Mouse (Mus musculus) limb, embryonic 14.5 days (tissue): ENCODE data around the gene Zfp322a. TPM values are rescaled to one million over a fixed set of nuclear protein-coding genes. Genes with fewer than 3 reads are reported as not detected.
"Not testable (repeated sequence)": the region's sequence is repeated elsewhere in the genome, so short reads cannot be mapped to it uniquely, and the experiment has no call there.

Experiments
- ATAC-seq: fragments of 200-750 bp; cut with Nextera tagmentation; 2 replicates; pipeline ENCODE4 v1.8.0; 2017; ENCODE audit warnings: low read depth, moderate number of reproducible peaks, moderate TSS enrichment; ENCODE audit not compliant: low FRiP score
- DNase-seq: peaks from one replicate; pipeline ENCODE4 v3.0.0-alpha.2; 2015; ENCODE audit warnings: low spot score
- H3K27ac ChIP-seq: fragments of 300-500 bp; sonication (generic); replicated peaks from 2 replicates; pipeline ENCODE4 v1.5.1; 2014; ENCODE audit warnings: low read depth, mild to moderate bottlenecking, low read length, moderate library complexity, mixed read lengths
- H3K27me3 ChIP-seq: fragments of 300-500 bp; sonication (generic); 2 replicates; pipeline ENCODE4 v1.6.1; 2014; ENCODE audit warnings: low read length, mixed read lengths; ENCODE audit not compliant: control insufficient read depth, insufficient read depth
- H3K36me3 ChIP-seq: fragments of 300-500 bp; sonication (generic); 2 replicates; pipeline ENCODE4 v1.6.1; 2014; ENCODE audit warnings: mild to moderate bottlenecking, low read length, moderate library complexity, mixed read lengths; ENCODE audit not compliant: control insufficient read depth, insufficient read depth
- H3K4me1 ChIP-seq: fragments of 300-500 bp; sonication (generic); 2 replicates; pipeline ENCODE4 v1.6.1; 2014; ENCODE audit warnings: antibody characterized with exemption, low read length, mixed read lengths; ENCODE audit not compliant: control insufficient read depth, insufficient read depth
- H3K4me2 ChIP-seq: fragments of 300-500 bp; sonication (generic); replicated peaks from 2 replicates; pipeline ENCODE4 v1.6.1; 2014; ENCODE audit warnings: low read depth, mild to moderate bottlenecking, low read length, moderate library complexity; ENCODE audit not compliant: severe bottlenecking
- H3K4me3 ChIP-seq: fragments of 300-500 bp; sonication (generic); replicated peaks from 2 replicates; pipeline ENCODE4 v1.5.1; 2014; ENCODE audit warnings: low read length
- H3K9ac ChIP-seq: fragments of 300-500 bp; sonication (generic); 2 replicates; pipeline ENCODE4 v1.6.1; 2014; ENCODE audit warnings: mild to moderate bottlenecking, low read depth, low read length, moderate library complexity; ENCODE audit not compliant: severe bottlenecking
- H3K9me3 ChIP-seq: fragments of 300-500 bp; sonication (generic); 2 replicates; pipeline ENCODE4 v1.6.1; 2016; ENCODE audit warnings: low read length; ENCODE audit not compliant: control insufficient read depth
- POLR2A ChIP-seq: fragments of 200-500 bp; IDR thresholded peaks from 2 replicates; pipeline ENCODE4 v1.8.0; 2012; ENCODE audit warnings: inconsistent platforms, mild to moderate bottlenecking, moderate library complexity, borderline replicate concordance; ENCODE audit not compliant: insufficient read depth, insufficient read length; ENCODE audit errors: extremely low read depth
- WGBS: fragments of 180-500 bp; shearing (Covaris S2); extraction: QIAGEN DNeasy Blood & Tissue Kit; methylation state at CpG from one replicate; pipeline ENCODE4 v1.1.7; 2014; 5-methylcytosine and 5-hydroxymethylcytosine counted together
- polyA plus RNA-seq, 2 experiments: library from polyadenylated mRNA; depleted of rRNA in 1 of 2; stranded (reverse) in 1 of 2; unstranded in 1 of 2; fragments of >200 nt; fragmentation: Nextera tagmentation in 1 of 2; extraction: Ambion mirVana in 1 of 2; gene quantifications; 2 replicates each; pipeline versions ENCODE4 v1.2.1 to v1.2.3; 2012 to 2014

Gene Zfp322a
- polyA plus RNA-seq, 2 experiments, result 20.2 to 42.9 TPM

DNA sequence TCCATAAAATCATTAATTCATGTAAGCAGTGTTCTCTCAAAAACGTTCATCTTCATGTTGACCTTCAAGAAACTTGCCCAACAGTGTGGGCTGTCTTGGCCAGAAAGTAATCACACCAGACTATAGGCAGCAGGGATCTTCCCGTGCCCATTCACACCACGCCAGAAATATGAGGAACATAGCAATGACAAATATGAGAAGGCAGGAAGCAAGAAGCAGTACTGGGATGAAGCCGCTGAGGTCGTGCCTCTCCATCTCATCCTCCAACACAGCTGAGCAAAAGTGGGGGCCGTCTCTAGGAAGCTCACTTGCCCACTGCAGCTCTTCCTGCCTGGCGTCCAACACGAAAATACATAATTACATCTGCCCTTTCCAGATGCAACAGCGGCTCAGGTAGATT, 41.6 kb upstream of the Zfp322a start:
- Histone ChIP-seq H3K4me1 (peaks cover 6% of the 10 kb centered on the region; the same call in 1 of the 2 replicates), H3K27me3 (peaks cover 10% of the 10 kb centered on the region; the same call in 1 of the 2 replicates), H3K9ac (no peak overlapping the region), H3K27ac (no peak overlapping the region), H3K4me3 (no peak overlapping the region), H3K9me3 (no peaks in the 10 kb centered on the region), H3K4me2 (no peak overlapping the region), H3K36me3 (no peaks in the 10 kb centered on the region)
- TF ChIP-seq POLR2A, result no peak
- ATAC-seq (no peak), DNase-seq (no peak)
- 75% methylated on average over 9 of the region's 9 CpGs for WGBS

DNA sequence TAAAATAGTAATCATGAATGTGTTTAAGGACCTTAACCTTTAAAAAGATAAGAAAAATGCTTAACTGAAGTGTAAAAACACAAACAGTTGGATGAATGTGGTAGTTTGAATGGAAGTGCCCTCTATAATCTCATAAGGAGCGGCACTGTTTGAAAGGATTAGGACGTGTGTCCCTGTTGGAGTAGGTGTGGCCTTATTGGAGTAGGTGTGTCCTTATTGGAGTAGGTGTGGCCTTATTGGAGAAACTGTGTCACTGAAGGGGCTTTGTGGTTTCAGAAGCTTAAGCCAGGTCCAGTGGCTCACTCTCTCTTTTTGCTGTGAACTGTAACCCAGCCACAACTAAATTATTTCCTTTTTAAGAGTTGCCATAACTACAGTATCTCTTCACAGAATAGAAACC, 33.6 kb upstream of the Zfp322a start:
- ATAC-seq, result no peak
- 13% methylated on average over 2 of the region's 2 CpGs for WGBS
- no peaks in the 10 kb centered on the region for H3K9me3 ChIP-seq
- H3K9ac ChIP-seq, result no peak overlapping the region
- no peak for DNase-seq
- TF ChIP-seq POLR2A, result no peak
- H3K27ac ChIP-seq, result no peak overlapping the region
- H3K4me3 ChIP-seq, result no peak overlapping the region
- no peak overlapping the region for H3K4me2 ChIP-seq
- H3K27me3 ChIP-seq, result no peaks in the 10 kb centered on the region
- no peaks in the 10 kb centered on the region for H3K36me3 ChIP-seq
- H3K4me1 ChIP-seq, result 0 out of 2 replicates have a peak, but pooled peaks cover 4% of the 10 kb centered on the region

DNA sequence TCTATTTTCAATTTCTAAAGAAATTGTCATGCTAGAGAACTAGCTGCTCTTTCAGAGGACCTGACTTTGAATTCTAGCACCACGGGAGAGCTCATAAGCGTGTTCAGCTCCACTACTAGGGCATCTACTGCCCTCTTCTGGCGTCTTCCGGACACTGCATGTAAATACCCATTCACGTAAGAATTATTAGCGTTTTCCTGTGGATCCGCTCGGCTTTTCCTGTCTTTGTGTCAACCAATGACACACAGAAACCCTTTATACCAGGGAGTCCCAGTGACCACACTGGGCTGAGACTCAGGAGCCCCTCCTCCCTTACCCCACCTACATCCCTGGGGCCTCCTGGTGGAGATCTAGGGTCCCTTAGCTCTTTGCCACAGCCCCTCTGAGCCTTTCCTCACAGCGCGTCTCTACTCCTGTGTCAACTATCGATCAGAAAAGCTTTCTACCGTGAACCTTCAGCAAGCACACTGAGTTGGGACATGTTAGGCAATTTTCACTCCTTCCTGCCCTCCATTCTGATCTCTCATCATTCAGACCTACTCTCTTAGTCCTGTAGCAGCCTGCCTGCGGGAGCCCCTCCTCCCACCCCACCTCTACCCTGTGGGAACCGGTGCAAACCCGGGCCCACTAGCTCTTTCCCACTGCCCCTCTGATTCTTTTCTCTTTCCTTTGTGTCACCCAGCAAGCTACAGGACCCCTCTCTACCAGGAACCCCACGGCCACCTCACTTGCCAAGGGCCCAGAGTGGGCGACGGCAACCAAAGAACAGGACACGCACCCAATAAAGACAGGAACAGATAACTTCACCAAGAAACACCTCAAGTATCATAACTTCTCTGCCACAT, 32.9 kb upstream of the Zfp322a start:
- Histone ChIP-seq H3K4me3 (peak overlapping the region; percentile 35), H3K36me3 (no peaks in the 10 kb centered on the region), H3K27me3 (peaks cover 3% of the 10 kb centered on the region; the same call in 1 of the 2 replicates), H3K9ac (peak overlapping the region; percentile 40), H3K4me1 (0 out of 2 replicates have a peak, but pooled peaks cover 4% of the 10 kb centered on the region), H3K4me2 (peak overlapping the region; percentile 56), H3K27ac (no peak overlapping the region), H3K9me3 (no peaks in the 10 kb centered on the region)
- 5% methylated on average over 19 of the region's 19 CpGs for WGBS
- DNase-seq (peak; percentile 76), ATAC-seq (0 out of 2 replicates have a peak, but pooled peaks have one; percentile 30)
- no peak for TF ChIP-seq POLR2A

- DNase-seq, result no peak
- no peak for TF ChIP-seq POLR2A
- WGBS, result 12% methylated on average over 24 of the region's 24 CpGs
- Histone ChIP-seq H3K9ac (no peak overlapping the region), H3K27ac (no peak overlapping the region), H3K4me1 (0 out of 2 replicates have a peak, but pooled peaks cover 4% of the 10 kb centered on the region), H3K9me3 (no peaks in the 10 kb centered on the region), H3K36me3 (no peaks in the 10 kb centered on the region), H3K4me2 (0 out of 2 replicates have a peak overlapping the region, but pooled peaks have one; percentile 56), H3K27me3 (peaks cover 9% of the 10 kb centered on the region; the same call in 1 of the 2 replicates), H3K4me3 (peak overlapping the region; percentile 35; the same call in 1 of the 2 replicates)
- ATAC-seq, result no peak
Measured at GRCm38 (mm10) chr13:23400771-23401682, 32.0 kb upstream of the Zfp322a start.

GRCm38 (mm10) chr13:23396913-23397312, 27.9 kb upstream of the Zfp322a start:
- H3K27ac ChIP-seq, H3K4me2 ChIP-seq, H3K9ac ChIP-seq, H3K4me1 ChIP-seq, H3K9me3 ChIP-seq, H3K36me3 ChIP-seq, ATAC-seq: not testable (repeated sequence)
- peaks cover 27% of the 10 kb centered on the region for H3K27me3 ChIP-seq
- peak overlapping the region; percentile 38; the same call in 1 of the 2 replicates for H3K4me3 ChIP-seq
- WGBS, result 11% methylated on average over 14 of the region's 14 CpGs
- DNase-seq, result peak; percentile 38
